Mouse (Mus musculus): Measurements from ENCODE around the gene Alk. TPM values are rescaled to one million over a fixed set of nuclear protein-coding genes. Genes with fewer than 3 reads are reported as not detected.

Gene Alk
- polyA plus RNA-seq, 1 experiment from 2014 or later: 2.7 TPM

DNA sequence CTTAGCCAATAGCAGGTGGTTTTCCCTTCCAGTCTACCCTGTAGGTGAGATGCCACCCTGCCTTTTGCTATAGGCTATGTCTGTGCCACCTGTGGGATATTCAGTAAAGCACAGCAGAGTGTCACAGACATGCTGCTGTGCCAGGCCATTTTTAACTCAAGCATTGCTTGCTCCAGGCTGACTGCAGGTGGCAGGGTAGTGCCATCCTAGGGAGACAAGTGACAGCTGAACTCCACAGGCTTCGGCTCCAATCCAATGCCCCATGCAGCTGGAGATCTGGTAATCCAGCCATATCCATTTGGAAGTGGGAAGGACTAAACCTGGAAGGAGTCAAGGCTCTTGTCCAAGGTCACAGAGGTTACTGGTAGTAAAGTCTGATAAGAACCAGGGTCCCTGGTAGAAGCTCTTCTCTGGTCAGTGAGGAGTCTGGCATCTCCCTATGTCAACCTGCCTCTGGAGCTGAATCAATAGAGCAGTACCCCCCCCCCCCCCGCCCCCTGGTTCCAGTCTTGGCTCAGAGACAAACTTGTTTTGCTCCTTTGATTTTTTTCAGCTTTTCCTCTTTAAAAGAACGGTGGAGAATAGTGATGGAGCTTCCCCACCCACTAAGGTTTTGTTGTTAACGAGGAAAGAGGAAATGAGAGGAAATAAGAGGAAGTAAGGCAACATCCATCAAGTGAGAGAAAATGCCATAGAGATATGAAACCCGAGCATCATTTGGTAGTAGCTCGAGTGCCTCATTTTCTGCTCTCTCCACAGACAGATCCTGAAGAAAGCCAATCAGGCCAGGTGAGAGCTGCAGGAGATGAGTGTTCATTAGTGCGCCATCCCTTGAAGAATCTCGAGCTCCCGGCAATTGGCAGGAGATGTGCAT, 638.5 kb downstream of the Alk start:
- Histone ChIP-seq H3K9ac (replicated peaks) (no peak overlapping the region), H3K4me1 (0 out of 2 replicates have a peak, but pooled peaks cover 5% of the 10 kb centered on the region), H3K27ac (replicated peaks) (no peak overlapping the region), H3K36me3 (no peaks in the 10 kb centered on the region), H3K4me2 (replicated peaks) (no peak overlapping the region), H3K27me3 (peaks cover 3% of the 10 kb centered on the region; the same call in 1 of the 2 replicates), H3K4me3 (no peak overlapping the region), H3K9me3 (no peaks in the 10 kb centered on the region)
- peak; percentile 82 for ATAC-seq (replicated peaks)
- WGBS: 59% methylated on average over 9 of the region's 9 CpGs

DNA sequence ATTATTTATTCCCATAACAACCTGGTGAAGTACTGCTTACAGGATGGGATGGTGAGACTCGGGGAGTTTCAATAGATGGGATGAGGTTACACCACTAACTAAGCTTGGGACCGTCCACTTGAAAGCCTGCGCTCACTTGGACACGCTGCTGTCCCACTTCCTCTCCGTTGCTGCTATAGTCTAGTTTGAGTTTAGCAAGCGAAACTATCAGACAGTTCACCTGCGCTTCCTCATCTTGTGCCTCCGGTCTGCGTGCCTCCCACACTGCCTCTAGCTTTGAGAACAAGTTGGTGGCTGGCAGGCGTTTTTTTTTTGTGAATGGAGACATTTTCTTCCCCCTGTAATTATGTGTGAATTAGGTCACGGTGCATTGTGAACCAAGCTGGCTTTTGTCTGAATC, 639.8 kb downstream of the Alk start:
- H3K4me2 ChIP-seq (replicated peaks): no peak overlapping the region
- 0 out of 2 replicates have a peak, but pooled peaks cover 5% of the 10 kb centered on the region for H3K4me1 ChIP-seq
- 58% methylated on average over 11 of the region's 11 CpGs for WGBS
- no peaks in the 10 kb centered on the region for H3K36me3 ChIP-seq
- no peak overlapping the region for H3K9ac ChIP-seq (replicated peaks)
- H3K27ac ChIP-seq (replicated peaks): no peak overlapping the region
- H3K27me3 ChIP-seq: peaks cover 3% of the 10 kb centered on the region; the same call in 1 of the 2 replicates
- ATAC-seq (replicated peaks): no peak
- H3K9me3 ChIP-seq: no peaks in the 10 kb centered on the region
- no peak overlapping the region for H3K4me3 ChIP-seq

DNA sequence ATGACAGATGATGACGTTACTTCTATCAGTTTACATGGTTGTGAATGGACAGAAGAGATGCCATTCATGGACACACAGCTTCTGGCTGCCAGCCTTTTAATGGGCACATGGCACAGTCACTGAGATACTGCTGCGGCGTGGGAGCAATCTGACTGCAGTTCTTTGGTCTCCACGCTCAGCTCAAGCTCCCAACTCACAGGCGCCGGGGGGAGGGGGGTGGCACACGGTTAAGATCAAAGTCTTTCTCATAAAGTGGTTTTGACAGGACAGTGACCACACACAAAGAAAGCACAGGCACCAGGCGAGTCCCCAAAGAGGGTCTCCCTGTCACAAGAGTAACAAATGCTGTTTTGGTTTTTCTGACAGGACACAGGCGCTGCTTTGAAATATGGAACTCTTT, 641.7 kb downstream of the Alk start:
- Histone ChIP-seq H3K4me3 (no peak overlapping the region), H3K27ac (replicated peaks) (no peak overlapping the region), H3K4me2 (replicated peaks) (no peak overlapping the region), H3K4me1 (0 out of 2 replicates have a peak, but pooled peaks cover 5% of the 10 kb centered on the region), H3K36me3 (no peaks in the 10 kb centered on the region), H3K9ac (replicated peaks) (no peak overlapping the region), H3K9me3 (no peaks in the 10 kb centered on the region), H3K27me3 (peaks cover 3% of the 10 kb centered on the region; the same call in 1 of the 2 replicates)
- no peak for ATAC-seq (replicated peaks)
- WGBS: 43% methylated on average over 9 of the region's 9 CpGs

DNA sequence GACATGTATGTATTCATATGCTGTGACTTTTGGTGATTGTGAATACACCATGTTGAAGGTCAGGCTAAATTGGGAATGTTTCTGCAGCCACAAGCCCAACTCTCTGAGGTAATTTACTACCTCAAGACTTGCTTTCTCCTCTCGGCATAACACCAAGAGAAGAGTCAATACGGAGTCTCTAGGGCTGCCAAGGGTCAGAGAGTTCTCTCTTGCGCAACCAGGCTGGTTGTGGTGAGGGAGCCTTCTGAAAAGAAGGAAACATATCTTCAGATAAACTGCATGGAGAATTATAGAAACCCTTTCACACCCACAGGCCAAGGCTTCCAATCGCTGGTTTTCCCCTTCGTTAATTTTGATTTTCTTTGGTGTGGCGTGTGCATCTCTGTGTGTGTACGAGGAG, 649.4 kb downstream of the Alk start:
- H3K4me1 ChIP-seq: no peaks in the 10 kb centered on the region
- no peak overlapping the region for H3K4me3 ChIP-seq
- no peak overlapping the region for H3K4me2 ChIP-seq (replicated peaks)
- no peak for ATAC-seq (replicated peaks)
- 83% methylated on average over 7 of the region's 7 CpGs for WGBS
- no peak overlapping the region for H3K9ac ChIP-seq (replicated peaks)
- H3K27me3 ChIP-seq: no peaks in the 10 kb centered on the region
- no peaks in the 10 kb centered on the region for H3K36me3 ChIP-seq
- no peak overlapping the region for H3K27ac ChIP-seq (replicated peaks)
- no peaks in the 10 kb centered on the region for H3K9me3 ChIP-seq

DNA sequence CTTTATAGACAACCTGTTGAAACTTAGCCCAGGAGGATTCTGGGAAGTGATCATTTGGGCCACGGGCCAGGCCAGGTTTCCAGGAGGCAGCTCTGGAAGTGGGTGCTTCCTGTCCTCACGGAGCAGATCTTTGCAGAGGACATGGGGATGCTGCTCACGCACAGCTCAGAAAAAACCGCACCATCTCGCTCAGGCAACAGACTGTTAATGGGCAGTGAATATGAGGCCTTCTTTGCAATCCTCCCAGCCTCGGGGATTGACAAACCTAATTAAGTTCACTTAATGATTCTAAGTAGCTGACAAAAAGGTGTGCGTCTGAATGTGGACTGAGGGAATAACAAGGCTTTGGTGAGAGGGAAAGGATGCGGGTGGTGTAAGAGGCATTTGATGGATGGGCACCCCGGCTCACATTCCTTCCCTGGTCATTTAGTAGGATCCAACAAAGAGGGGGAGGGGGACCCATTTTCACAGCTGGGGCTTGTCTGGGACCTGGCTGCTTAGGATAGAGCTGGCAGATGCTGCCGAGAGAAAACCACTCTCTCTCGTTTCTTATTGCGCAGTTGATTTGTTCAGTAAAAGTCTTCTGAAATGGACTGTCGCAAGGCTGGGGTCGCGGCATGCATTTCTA, 650.1 kb downstream of the Alk start:
- no peak for ATAC-seq (replicated peaks)

DNA sequence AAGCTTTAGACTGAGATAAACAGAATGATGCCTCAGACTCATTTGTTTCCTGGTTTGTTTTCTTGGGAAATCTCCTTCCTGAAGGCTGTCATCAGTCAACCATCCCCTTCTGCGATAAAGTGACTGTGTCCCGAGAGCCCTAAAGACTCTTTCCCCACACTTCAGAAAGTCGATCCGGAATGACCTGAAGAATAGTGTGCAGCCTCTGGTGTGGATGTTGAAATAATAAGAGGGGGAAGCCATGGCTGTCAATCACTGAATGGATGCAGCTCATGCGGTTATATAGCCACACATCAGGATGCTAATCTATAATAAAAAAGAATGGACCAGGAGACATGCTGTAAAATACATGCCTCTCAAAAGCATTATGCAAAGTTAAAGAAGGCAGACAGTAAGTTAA, 653.5 kb downstream of the Alk start:
- Histone ChIP-seq H3K27ac (replicated peaks) (no peak overlapping the region), H3K36me3 (no peaks in the 10 kb centered on the region), H3K4me2 (replicated peaks) (no peak overlapping the region), H3K27me3 (no peaks in the 10 kb centered on the region), H3K9ac (replicated peaks) (no peak overlapping the region), H3K9me3 (no peaks in the 10 kb centered on the region), H3K4me3 (no peak overlapping the region), H3K4me1 (peaks cover 10% of the 10 kb centered on the region)
- no peak for ATAC-seq (replicated peaks)
- 77% methylated on average over 5 of the region's 5 CpGs for WGBS

More for the DNA sequence above, 650.1 kb downstream of the Alk start:
- H3K9me3 ChIP-seq: no peaks in the 10 kb centered on the region
- no peak overlapping the region for H3K4me3 ChIP-seq
- H3K4me2 ChIP-seq (replicated peaks): no peak overlapping the region
- H3K27ac ChIP-seq (replicated peaks): no peak overlapping the region
- no peaks in the 10 kb centered on the region for H3K27me3 ChIP-seq
- H3K36me3 ChIP-seq: no peaks in the 10 kb centered on the region
- no peak overlapping the region for H3K9ac ChIP-seq (replicated peaks)
- WGBS: 43% methylated on average over 15 of the region's 15 CpGs
- no peaks in the 10 kb centered on the region for H3K4me1 ChIP-seq

DNA sequence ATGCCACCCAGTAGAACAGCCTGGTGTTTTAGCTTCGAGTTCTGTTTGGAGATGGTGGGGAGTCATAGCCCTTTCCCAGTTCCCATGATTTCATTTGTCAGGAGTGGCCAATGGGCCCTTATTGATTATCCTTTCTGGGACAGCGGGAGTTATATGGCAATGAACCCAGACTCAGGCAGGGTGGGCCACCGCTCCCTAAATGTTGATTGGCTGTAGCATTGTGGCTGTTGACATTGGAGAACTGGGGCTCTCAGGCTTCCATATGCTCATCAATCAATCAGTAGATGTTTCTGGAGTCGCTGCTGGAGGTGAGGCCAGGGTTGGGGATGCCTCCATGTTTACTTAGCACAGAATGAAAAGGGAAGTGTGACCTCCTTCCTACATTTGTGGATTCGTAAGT, 655.7 kb downstream of the Alk start:
- 85% methylated on average over 5 of the region's 5 CpGs for WGBS
- no peaks in the 10 kb centered on the region for H3K27me3 ChIP-seq
- H3K36me3 ChIP-seq: no peaks in the 10 kb centered on the region
- no peak overlapping the region for H3K4me2 ChIP-seq (replicated peaks)
- peaks cover 10% of the 10 kb centered on the region for H3K4me1 ChIP-seq
- no peak overlapping the region for H3K27ac ChIP-seq (replicated peaks)
- H3K9me3 ChIP-seq: no peaks in the 10 kb centered on the region
- no peak overlapping the region for H3K9ac ChIP-seq (replicated peaks)
- no peak overlapping the region for H3K4me3 ChIP-seq
- no peak for ATAC-seq (replicated peaks)

DNA sequence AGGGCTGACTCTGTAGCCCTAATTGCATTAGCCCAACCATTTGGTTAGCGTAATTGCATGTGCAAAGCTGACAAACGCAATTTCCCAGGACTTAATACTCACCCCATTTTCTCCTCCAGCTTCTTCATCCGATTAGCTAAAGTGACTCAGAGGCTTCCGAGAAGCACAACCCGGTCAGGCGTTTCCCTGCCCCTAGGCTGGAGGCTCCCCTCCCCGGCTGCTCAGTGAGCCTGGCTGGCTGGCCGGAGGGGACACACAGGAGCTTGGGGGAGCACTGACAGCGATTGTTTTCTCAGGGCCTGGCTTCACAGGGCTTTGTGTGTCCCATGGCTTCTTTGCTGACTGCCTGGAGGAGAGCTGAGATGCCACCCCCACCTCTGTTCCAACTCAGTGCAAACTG, 657.0 kb downstream of the Alk start:
- Histone ChIP-seq H3K4me2 (replicated peaks) (no peak overlapping the region), H3K9me3 (no peaks in the 10 kb centered on the region), H3K36me3 (no peaks in the 10 kb centered on the region), H3K27ac (replicated peaks) (no peak overlapping the region), H3K27me3 (no peaks in the 10 kb centered on the region), H3K4me1 (peaks cover 10% of the 10 kb centered on the region), H3K4me3 (no peak overlapping the region), H3K9ac (replicated peaks) (no peak overlapping the region)
- ATAC-seq (replicated peaks): no peak
- 12% methylated on average over 9 of the region's 9 CpGs for WGBS

DNA sequence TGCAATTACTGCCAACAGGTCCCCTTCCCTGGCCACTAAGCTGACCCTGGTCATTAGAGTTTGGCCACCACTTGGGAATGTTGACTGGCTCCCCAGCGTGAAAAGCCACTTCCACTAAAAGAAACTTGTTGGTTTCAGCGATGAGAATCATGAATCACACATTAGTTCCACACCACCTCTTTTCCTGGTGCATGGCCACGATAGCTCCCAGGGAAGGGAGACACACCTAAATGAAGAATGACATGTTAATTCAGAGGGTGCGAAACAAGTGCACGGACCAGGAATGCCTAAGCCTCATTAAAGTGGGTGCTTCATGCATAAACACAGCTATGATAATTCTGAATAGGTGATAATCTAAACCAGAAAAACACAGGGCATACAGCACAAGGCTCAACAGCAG, 660.4 kb downstream of the Alk start:
- ATAC-seq (replicated peaks): no peak
- WGBS: 62% methylated on average over 5 of the region's 5 CpGs
- H3K4me1 ChIP-seq: peaks cover 18% of the 10 kb centered on the region
- H3K9ac ChIP-seq (replicated peaks): no peak overlapping the region
- H3K27ac ChIP-seq (replicated peaks): no peak overlapping the region
- no peak overlapping the region for H3K4me3 ChIP-seq
- no peaks in the 10 kb centered on the region for H3K36me3 ChIP-seq
- H3K27me3 ChIP-seq: no peaks in the 10 kb centered on the region
- H3K4me2 ChIP-seq (replicated peaks): no peak overlapping the region
- no peaks in the 10 kb centered on the region for H3K9me3 ChIP-seq

DNA sequence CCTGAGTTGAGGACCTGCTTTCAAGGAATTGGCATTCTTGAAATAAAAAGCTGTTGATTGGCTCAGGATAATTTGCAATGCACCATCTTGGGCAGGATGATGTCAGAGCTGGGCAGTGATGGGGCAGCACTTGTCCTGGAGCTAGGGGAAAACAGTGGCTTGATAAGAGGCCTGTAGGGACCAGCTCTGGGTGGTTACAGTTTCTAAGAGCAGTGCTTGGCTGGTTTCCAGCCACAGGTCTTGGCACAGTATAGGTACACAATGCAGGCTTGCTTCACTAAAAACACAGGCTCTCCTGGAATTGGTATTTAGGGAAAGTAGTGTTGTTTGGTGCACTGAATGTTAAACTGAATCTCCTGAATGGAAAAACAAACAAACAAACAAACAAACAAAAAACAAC, 662.4 kb downstream of the Alk start:
- 0 out of 2 replicates have a peak, but pooled peaks have one; percentile 35 for ATAC-seq (replicated peaks)
- Histone ChIP-seq H3K9me3 (no peaks in the 10 kb centered on the region), H3K4me1 (peaks cover 9% of the 10 kb centered on the region), H3K27me3 (no peaks in the 10 kb centered on the region), H3K4me2 (replicated peaks) (no peak overlapping the region), H3K27ac (replicated peaks) (no peak overlapping the region), H3K4me3 (no peak overlapping the region), H3K9ac (replicated peaks) (no peak overlapping the region), H3K36me3 (no peaks in the 10 kb centered on the region)

DNA sequence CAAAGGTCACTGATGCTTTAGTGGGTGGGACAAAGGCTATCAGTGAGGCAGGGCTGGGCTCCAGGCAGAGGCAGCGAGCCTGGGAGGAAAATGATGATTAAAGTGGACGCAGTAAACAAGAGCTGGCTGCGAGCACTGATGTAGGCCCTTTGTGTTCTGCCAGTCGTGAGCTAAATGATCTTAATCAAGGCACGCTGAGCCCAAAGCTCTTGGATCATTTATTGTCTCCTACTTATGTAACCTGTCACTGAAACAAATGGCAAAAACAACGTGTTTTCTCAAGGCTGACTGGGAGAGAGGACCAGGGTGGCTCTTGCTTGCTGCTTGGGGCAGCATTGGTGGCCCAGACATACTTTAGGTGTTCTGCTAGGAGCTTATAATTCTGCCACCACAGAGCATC, 663.0 kb downstream of the Alk start:
- 6% methylated on average over 6 of the region's 6 CpGs for WGBS
- H3K27me3 ChIP-seq: no peaks in the 10 kb centered on the region
- H3K4me3 ChIP-seq: no peak overlapping the region
- H3K9ac ChIP-seq (replicated peaks): no peak overlapping the region
- no peaks in the 10 kb centered on the region for H3K9me3 ChIP-seq
- no peak for ATAC-seq (replicated peaks)
- H3K4me2 ChIP-seq (replicated peaks): no peak overlapping the region
- peaks cover 8% of the 10 kb centered on the region for H3K4me1 ChIP-seq
- H3K36me3 ChIP-seq: no peaks in the 10 kb centered on the region
- H3K27ac ChIP-seq (replicated peaks): no peak overlapping the region

DNA sequence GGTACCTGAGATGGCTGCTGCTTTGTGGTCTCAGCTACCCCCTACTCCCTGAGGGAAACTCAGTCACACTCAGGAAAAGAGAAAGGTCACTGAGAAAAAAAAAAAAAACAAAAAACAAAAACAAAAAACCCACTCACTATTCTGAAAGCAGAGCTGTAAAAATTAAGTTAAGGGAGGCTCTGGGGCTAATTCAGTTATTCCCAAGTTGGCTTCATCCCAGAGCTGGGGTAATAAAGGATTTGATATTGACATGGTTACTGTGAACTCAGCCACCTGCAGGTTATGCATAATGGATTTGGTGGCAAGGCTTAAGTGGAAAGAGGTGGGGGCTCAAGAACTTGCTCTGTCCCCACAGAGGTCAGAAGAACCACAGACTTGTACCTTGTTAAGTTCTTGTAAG, 667.7 kb downstream of the Alk start:
- ATAC-seq (replicated peaks): no peak
- Histone ChIP-seq H3K4me3 (no peak overlapping the region), H3K27ac (replicated peaks) (no peak overlapping the region), H3K27me3 (no peaks in the 10 kb centered on the region), H3K4me2 (replicated peaks) (no peak overlapping the region), H3K9ac (replicated peaks) (no peak overlapping the region), H3K36me3 (no peaks in the 10 kb centered on the region), H3K9me3 (no peaks in the 10 kb centered on the region), H3K4me1 (peaks cover 5% of the 10 kb centered on the region; the same call in 1 of the 2 replicates)

Measured in forebrain, embryonic 15.5 days (tissue).